Mouse (Mus musculus) heart, adult 2 months (tissue): Measurements from ENCODE around the gene Clpb.

Source experiments
- CTCF ChIP-seq: fragments of 200-600 bp; IDR thresholded peaks from 2 replicates; pipeline ENCODE4 v1.8.1; 2022; ENCODE audit warnings: antibody characterized with exemption, mild to moderate bottlenecking, moderate library complexity
- EP300 ChIP-seq: fragments of 200-500 bp; IDR thresholded peaks from 2 replicates; pipeline ENCODE4 v1.6.1; 2011; ENCODE audit warnings: low read depth, low read length, control low read depth; ENCODE audit not compliant: insufficient read depth
- POLR2A ChIP-seq: fragments of 200-500 bp; IDR thresholded peaks from 2 replicates; pipeline ENCODE4 v1.6.1; 2011; ENCODE audit warnings: mild to moderate bottlenecking, low read depth, low read length, control low read depth; ENCODE audit not compliant: insufficient read depth

DNA sequence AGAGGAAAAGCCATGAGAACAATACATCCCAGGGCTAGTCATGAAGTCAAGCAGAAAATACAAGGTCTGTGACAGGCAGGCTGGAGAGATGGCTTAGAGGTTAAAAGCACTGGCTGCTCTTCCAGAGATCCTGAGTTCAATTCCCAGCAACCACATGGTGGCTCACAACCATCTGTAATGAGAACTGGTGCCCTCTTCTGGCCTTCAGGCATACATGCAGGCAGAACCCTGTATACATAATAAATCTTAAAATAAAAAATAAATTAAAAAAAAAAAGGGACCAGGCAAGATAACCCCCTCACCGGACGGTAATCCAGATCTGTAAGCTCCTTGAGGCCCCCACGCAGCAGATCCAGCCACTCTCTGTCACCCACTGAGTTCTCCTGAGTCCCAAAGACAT, 166.9 kb downstream of the Clpb start:
- TF ChIP-seq POLR2A = no peak
- TF ChIP-seq CTCF = peak; percentile 55
- no peak for TF ChIP-seq EP300
